Mouse (Mus musculus) right cerebral cortex, postnatal 25 days (tissue): ENCODE results near the gene Glra4.

Experiments used
- DNase-seq: peaks from one replicate; pipeline ENCODE4 v3.0.0; 2022

Gene Glra4

DNA sequence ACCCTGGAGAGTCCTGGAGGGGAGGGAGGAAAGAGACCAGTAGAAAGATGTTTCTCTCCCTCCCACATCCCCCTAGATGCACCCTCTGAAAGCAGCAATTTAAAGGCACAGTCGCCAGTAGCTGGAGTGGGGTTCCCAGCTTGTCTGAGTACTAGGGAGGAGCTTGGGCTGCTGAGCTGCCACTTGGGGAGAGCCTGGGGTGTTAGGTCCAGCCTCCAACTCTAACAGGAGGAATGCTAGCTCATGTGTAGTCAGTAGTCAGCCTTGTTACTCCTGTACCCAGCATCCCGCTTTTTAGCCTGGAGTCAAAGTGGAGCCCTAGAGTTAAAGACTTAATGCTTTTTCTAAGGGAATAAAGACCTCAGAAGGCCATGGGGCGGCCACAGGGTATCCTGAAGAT lies at the start of gene Glra4:
Gene Glra4 (minus strand): TSS at position 101 of the 400 bp plus-strand sequence.
- DNase-seq = no peak

DNA sequence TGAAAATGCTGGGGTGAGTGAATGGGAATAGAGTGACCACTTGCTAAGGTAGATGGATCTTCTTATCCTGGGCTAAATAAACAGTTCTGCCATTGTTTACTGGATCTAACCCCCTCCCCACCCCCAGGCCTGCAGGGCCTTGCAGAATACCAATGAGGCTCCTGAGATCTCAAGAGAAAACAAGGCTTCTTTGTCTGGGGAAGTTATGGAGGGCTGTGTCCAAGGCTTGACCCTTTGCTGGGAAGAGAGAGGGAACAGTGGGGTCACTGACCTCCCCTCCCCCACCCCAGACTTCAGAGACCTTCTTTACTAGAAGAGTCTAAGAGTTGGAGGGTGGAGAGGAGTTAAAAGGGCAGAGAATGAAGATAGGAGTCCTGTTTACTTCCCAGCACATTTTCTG lies 48.7 kb upstream of the Glra4 start:
- DNase-seq = no peak

DNA sequence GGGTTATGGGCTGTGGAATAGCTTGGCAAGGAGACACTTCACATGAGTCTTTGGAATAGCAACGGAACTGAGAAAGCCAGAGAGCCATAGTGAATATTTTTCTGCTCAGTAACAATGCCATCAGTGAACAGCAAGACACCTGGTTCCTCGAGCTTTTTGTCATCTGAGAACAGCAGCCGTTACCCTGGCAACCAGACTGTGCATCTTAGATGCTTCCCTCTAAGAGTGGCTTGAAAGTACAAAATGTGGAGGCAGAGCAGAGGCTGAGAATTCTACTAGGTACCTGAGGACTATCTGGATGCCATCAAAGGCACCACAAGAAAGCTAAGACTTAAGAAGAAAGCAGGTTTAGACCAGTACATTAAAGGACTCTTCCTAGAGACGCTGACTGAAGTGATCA lies 45.1 kb upstream of the Glra4 start:
- DNase-seq = no peak

DNA sequence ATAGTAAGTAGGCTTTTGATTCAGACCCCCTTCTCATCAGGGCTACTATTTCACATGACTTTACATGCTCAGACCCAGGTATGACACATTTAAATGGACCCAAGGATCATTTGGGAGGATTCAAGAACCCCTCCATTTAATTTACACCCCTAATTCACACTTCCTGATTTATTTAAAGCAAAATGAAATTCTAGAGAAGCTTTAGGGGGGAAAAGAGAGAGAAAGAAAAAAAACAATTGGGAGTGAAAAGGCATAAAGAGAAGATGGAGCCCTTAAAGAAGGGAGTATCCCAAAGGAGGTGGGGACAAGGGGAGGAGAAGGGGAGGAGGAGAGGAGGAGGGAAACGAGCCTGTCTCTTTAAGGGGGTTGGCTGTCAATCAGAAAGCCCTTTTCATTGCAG lies 42.4 kb upstream of the Glra4 start, which contains the start of gene Plp1:
Gene Plp1 (plus strand): TSS at position 301 of the 400 bp plus-strand sequence.
- no peak for DNase-seq

DNA sequence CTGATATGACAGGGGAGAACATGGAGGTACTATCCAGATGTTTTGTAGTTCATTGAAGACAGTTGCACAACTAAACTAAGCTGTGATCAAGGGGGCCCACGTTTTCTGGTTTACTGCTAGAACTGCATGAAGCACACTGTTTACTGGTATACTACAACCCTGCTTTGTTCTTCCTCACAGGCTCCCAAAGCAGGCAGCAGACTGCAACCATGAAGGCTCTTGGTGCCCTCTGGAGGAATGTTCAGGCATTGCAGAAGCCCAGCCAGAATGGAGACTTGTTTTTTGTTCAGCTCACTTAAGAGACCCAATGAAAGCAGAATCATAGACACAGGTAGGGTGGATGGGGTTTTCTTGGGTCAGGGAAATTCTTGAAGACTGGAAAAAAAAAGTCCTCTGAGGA lies 40.3 kb upstream of the Glra4 start:
- DNase-seq = peak; percentile 65

DNA sequence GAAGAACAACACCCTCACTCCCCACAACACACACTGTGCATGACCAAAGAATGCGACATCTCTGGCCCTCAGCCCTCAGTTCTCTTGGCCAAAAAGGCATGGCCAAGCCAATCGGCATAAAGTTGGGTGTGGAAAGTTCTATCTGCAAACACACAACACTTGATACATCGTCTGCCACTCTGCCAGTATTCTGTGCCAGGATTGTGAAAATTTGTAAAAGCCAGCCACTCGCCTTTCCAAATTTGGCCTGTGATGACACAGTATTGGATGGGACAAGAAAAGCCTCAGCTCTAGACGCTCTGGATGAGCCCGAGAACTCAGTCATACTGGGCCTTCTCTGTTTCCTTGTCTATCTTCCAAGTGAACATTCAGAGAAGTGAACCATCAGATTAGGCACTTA lies 39.8 kb upstream of the Glra4 start:
- no peak for DNase-seq

DNA sequence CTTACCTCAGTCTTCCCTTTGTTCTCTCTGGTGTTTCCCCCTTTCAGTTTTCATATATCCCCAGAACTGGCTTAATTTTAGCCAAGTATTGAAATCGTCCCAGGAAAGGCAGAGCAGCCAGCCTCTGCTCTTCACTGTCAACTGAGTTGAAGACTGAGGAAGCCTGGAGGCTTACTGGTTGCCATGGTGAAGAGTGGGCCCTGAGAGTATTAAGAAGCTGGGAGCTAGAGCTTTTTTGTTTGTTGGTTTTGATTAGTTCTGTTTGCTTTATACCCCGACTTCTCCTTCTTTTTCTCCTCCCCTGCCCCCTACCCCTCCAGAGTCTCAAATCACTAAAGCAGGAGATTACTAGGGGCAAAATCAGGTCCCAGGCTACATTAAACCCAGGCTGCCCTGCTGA lies 17.3 kb upstream of the Glra4 start:
- no peak for DNase-seq

DNA sequence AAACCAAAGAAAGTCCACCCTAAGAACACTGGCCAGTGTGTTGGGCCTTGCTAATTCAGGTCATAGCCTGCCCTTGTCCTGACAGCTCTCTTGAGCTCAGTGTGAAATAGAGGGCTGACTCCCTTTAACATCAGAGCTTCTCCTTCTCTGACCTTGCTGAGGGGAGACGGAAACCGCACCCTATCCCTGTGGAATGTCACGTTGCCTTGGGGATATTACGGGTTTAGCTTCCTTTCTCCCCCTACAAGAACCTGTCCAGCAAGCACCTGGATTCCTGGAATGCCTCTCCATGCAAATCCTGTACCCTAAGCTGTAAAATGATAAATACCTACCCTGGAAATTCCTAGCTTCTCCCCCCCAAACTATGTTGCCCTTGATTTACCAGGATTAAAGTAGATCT lies 9.5 kb upstream of the Glra4 start:
- no peak for DNase-seq

DNA sequence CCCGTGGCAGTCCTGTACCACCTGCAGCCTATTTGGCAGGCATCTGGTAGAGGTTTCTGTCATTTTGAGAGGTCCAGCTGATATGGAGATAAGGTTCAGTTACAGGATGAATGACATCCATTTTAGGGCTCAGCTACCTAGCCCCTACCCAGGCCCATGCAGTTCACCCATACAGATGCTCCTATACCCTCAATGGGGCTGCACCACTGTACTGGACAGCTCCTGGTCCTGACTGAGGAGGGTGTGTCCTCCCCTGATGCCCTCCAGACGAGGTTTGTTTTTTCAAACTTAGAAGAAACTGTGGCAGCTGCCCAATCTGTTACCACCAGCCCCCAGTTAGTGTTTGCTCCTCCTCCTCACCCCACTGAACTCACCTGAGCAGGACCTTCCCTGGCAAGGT lies 679 bp downstream of the Glra4 start:
- no peak for DNase-seq

DNA sequence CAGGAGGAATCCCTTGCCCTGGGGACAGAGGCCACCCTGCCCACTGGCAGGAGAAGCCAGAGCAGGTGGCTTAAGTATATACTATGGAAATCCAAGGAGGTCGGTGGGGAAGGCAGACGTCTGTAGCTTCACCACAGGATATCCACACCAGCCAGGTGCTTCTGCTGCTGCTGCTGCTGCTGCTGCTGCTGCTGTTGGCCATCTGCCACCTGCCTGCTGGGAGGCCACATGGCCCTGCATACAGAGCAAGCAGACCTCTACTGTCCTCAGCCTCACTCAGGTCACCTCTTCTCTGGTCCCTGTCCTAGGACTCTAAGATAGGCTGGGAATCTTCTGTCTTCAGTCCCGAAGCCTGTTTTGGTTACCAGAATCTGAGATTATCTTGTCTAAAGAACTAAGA lies 1.9 kb downstream of the Glra4 start:
- no peak for DNase-seq

DNA sequence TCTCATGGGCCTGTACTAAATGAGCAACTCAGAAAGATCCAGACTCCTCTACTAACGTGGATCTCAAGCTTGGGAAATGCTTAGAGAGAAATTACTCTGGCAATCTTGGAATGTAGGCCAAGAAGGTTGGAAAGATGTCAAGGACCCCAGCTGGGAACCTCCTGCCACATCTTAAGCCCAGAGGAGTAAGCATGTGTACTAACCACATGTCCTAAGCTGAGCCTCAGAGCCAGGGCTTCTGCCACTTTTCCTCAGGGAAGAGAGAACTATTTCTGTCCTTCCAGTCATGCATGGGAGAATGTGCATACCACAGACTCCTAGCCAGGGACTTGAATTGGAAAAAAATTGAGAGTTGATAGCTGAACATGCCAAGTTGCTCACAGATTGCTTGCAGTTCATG lies 6.9 kb downstream of the Glra4 start:
- no peak for DNase-seq

DNA sequence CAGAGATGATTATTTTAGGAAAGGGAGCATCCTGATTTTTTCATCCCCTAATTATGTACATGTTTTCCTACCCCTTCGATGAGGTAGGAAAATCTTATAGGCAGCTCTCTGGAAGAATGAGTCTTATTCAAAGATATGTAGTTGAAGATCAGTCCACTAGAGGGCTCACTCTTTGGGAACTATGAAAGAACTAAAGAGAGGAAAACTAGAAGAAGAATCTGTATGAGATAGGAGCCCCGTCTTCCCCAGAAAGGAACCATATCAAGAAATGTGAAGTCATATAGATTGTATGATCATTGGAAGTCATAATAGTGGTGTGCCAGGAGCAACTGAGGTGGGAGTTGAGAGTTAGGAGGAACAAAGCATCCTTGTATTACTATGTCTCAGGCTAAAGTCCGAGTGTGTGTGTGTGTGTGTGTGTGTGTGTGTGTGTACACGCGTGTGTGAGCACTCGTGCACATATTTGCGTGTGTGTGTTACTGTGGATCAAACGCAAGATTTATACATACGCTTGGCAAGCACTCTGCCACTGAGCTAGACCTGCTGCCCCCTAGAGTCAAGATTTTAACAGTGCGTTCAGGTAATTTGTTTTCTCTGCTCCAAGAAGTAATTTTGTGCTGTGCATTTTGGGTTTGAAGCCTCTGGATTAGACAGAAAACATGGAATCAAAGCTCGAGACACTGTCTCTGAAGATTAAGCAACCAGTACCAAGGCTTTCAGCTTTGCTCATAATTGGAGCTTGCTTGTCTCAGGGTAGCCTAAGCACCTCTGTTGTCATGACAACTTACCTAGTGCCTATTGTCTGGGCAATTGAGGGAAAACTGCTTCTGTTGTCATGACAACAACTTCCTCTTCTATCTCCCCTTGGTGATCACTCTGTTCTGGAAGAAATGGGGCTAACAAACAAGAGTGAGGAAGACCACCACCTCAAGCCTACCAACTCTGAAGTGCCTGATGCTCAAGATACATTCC lies 18.6 kb downstream of the Glra4 start:
- no peak for DNase-seq

DNA sequence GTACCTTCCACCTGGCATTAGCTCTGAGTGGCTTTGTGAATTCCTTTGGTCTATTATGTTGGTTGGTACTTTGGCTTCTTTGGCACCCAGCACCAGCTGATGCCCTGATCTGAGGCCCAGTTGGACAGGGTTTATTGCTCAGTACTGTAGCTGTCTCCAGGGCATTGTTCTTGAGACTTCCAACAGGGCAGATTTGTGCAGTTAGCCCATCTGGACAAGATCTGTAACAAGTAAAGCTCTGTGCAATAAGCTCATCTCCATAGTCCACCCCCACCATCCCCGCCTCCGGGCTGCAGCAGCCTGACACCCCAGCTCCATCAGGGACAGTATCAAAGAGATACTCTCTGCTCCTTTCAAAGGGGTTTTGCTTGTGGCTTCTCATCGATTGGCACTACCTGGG lies 24.5 kb downstream of the Glra4 start:
- no peak for DNase-seq

DNA sequence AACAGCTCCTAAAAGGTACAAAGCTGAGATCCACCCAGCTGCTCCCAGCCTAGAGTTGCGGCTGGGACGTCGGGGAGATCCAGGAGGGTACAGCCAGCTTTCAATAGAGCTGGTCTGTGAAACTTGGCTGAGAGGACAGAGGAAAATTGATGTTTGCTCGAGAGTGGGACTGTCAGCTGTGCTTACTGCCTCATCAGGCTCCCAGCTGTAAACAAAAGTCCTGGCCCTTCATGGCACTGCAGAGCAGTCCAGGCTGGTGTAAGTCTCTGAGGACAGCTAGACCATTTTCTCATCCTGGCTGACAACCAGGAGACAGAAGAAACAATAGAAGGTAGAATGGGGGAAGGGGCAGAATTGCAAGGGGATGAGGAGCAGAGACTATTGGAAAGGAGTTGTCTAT lies 30.6 kb downstream of the Glra4 start:
- DNase-seq = no peak

DNA sequence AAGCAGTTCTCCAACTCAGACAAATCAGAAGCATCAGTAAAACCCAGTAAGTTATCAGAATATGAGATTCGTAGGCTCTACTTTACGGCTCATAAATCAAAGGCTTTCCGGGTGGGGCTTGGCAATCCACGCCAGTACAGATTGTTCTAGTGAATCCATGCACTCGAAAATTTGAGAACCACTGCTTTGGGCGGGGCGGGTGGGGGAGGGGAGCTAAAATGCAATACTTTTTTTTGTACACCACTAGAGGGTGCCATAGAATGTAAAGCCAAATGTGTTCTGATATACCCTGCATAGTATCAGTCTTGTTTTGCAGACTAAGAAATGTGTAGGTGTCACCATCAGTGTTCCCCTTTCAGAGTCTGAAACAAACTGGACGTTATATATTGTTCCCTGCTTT lies 35.3 kb downstream of the Glra4 start:
- no peak for DNase-seq

DNA sequence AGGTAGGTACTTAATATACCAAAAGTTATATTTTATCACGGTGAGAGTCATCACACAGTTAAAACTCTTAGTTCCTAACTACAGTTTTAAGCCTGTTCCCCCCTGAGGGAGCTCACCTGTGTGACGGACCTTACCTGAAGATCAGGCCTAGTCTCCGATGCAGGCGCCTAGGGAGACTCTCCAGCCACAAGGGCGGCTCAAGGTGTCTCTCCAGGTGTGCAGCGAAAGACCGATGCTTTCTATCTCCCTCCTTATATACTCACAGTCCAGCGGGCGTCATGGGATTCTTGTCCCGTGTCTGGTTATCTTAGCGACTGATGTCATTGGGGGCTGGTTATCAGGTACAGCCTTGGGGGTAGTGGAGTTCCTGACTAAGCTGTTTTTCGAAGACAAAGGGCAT lies 36.5 kb downstream of the Glra4 start, which contains the start of gene Morf4l2:
Gene Morf4l2 (minus strand): TSS at position 232 of the 400 bp plus-strand sequence.
- no peak for DNase-seq

DNA sequence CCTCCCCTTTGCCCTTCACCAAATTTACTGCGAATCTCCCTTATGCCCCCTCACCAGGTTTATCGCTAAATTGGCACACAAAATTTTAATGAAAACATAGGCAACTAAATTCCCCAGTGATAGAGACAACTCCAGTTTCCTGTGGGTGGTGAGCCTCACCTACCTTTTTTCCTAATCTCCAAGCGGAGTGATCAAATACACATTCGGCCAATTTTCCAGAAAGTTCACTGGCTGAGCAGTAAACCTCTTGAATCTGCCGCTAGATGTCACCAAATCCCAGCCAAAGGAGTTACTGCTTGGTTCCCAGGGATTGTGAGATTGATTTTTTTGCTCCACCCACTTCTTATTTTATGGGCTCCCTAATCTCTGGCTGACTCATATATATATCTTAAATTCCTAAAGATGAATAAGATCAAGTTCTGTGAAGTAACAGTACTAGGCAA lies 37.3 kb downstream of the Glra4 start:
- DNase-seq = peak; percentile 42

DNA sequence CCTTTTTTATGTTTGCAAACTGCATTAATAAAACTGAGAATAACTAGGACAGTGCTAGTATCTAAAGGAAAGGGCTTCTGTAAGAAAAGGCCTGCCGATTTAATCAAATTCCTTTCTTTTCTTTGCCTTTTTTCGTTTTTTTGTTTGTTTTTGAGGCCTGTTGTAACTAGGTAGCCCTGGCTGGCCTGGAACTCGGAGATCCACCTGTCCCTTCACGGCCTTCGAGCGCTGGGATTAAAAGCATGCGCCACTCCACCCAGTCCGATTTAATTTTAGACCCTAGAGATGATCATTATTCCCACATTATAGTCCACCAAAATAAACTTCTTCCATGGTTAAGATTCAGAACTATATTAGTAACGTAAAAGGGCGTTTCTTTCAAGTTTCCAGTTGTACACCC lies 37.7 kb downstream of the Glra4 start:
- DNase-seq = no peak

DNA sequence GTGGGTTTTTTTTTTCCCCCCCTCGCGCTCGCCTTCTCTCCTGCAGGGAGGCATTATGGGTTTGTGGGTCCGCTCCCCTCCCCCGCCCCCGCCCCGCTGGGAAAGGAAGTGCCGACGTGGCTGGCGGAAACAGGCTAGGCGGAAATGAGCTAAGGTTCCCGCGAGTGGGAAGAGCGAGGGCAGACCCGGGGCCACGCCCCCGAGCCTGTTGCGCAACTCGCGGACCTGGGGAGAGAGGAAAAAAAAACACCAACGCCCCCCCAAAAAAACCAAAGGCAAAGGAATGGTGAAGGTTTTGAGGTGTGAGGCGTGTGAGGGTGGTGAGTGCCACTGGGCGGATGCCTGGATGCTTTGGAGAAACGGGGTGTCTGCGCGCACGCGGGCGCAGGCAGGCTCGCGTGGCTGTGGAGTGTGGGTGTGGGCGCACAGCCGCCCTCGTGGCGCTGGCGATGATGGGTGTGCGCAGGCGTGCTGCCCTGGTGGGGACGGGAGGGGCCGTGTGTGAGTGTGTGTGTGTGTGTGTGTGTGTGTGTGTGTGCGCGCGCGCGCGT lies 38.2 kb downstream of the Glra4 start:
- DNase-seq = peak; percentile 76

DNA sequence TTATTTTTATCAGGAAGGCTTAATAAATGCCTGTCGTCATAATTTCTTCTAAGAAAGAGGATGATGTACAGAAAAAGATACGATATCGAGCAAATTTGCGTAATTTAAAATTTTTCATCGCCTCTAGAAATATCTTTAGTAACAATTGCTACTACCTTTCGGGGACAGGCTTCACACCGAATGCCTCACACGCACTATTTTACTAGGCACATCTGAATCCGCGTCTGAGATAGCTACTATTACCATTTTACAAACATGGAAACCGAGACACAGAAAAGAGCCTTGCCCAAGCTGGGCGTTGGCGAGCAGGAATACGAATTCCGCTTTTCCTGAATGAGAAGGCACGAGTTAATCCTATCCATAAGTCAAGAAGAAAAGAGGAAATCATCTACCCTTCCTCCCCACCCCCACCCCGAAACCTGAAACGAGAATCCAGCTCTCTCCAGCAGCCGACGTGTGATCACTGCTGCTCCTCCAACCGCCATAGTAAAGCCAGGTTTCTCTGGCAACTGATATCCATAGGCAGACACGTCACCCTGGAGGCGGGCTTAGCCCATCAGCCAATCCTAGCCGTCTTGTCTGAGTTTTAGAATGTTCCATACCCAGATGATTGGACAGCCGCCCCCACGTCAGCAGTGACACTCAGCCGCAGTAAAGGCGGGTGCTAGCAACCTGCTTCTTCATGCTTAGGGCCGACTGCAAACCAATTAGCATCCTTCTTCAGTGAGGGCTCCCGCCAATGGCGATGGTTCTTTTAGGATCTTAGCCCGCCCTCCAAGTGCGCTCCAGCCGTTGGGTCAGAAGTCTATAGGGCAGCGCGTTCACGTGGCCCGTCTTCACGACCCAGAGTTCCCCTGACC lies 38.9 kb downstream of the Glra4 start:
- DNase-seq = peak; percentile 90

DNA sequence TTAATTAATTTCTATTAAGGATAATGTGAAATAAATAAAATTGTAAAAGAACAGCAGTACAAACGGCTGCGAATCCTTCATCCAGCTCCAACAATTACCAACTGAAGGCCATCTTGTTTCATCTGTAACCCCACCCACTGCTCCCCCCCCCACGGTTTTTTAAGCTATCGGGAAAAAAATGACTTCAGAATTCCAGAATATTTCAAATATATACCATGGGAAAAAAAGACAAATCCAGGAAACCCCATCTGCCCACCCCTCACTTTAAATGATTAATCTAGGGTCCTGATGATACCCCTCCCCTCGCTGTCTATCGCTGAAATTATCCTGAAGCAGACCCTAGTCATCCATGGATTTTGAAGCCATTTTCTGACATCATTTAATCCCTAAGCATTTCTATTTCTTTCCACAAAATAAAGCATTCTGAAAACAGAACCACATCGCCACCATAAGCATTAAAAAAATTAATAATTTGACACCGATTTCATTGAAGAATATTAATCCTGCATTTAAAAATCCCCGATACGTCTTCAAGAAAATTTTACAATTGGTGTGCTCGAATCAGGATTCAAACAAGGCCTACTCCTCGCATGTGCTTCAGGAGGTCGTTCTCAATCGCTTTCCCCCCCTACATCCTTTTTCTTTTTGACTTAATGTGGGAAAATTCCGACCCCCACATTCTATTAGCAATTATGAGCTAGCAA lies 39.7 kb downstream of the Glra4 start:
- no peak for DNase-seq

DNA sequence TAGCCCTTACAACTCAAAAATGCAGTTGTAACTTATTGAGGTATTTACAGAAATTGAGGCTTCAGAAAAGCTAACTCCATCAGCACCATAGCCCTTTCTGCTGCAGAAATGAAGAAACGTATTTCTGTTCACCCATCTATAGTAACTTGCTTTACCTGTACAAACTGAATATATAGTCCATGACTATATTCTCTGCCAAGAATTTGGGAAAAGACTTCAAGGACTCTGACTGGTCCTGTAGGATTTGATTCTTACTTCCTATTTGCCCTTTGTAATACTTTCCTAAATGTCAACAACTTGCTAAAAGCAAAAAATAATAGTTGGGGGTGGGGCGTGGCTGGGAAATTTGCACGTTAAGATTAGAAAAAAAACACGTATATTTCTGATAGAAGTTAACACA lies 47.9 kb downstream of the Glra4 start:
- DNase-seq = no peak
